Mouse (Mus musculus) cortical plate, adult 2 months (tissue): ENCODE measurements around the gene Fam129c.

Experiments
- CTCF ChIP-seq: fragments of 200-500 bp; IDR thresholded peaks from 2 replicates; pipeline ENCODE4 v1.5.1; 2011; ENCODE audit warnings: mild to moderate bottlenecking, control low read depth, low read length; ENCODE audit not compliant: insufficient read depth; ENCODE audit errors: extremely low read depth
- POLR2A ChIP-seq: fragments of 200-500 bp; IDR thresholded peaks from 2 replicates; pipeline ENCODE4 v1.6.1; 2011; ENCODE audit warnings: mild to moderate bottlenecking, low read length, control low read depth; ENCODE audit not compliant: insufficient read depth; ENCODE audit errors: extremely low read depth

DNA sequence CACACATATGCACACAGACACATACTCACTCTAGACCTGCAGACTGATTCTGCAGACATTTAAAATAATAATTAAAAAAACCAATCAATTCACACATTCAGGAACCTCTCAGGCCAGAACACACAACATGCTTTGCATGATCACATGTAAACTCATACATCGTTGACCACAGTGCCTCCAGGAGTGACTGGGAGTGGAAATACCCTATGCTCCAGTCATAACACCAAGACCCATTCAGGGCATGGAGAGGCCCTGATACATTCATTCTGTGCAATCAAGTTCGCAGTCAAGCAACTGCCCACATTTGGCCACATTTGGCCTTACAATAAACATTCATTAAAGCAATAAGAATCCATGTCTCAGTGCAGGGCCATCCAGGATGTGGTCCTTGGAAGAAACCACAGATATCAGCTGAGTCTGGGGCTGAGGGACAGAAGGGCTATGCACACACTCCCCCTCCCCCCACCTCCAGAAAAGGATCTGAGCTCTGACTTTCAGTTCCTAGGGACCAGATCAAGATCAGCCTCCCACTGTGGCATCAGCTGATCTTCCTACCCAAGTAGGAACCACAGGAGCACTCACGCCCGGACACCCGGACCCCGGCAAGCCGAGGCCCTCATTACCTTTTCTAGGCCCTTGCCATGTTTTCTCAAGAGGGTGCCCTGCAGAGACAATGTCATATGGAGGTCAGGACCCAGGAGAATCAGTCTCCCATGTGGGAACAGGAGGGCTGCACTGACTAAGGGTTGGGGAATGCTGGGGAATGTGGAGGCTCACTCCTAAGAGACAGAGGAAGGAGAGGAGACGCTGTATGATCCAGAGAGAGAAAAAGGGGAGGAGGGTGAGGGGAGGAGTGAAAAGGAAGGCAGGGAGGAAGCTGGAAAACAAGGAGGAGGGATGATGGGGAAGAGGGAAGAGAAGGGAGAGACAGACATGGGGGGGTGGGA lies 40.0 kb downstream of the Fam129c start:
- TF ChIP-seq POLR2A (no peak), CTCF (no peak)
